Mouse (Mus musculus) right cerebral cortex, adult 2 months (tissue): ENCODE results near the gene Atxn1.

ENCODE experiments used
- DNase-seq, 2 experiments: peaks; one replicate each; pipeline ENCODE4 v3.0.0; 2021 to 2022; ENCODE audit warnings: low spot score in 2 of 2

Atxn1 gene

DNA sequence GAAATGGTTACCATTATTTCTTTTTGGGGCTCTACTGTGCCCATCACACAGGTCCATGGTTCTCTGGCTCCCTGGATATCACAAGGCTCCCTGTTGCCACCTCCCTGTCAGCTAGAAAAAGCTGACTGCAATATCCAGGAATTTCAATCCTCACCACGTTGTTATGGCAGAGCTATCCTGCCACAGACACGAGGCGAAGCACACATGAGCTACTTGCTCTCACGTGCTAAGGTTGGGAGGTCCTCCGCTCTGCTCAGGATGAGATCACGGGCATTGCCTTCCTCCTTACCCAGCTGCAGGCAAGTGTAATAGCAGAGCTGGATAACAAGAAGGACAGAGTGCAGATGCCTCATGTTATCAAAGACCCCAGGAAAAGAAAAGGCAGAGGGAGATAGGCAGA is 232.2 kb downstream of the Atxn1 start:
- DNase-seq, result no peak

DNA sequence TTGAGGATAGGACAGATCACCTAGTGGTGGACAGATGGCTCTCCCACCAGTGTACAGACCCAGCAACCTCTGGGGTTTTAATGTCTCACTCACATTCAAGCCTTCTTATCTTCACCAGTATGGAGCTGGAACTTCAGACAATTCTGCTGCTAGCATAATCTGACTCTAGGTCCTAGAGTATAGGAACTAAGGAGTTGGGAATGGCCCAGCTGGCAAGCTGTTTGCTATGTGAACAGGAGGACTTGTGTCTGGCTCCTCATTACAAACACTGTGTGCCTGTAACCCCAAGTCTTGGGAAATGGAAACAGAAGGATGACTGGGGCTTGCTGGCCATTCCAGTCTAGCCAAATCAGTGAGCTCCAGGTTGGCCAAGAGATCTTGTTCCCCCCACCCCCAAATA is 237.9 kb downstream of the Atxn1 start:
- no peak for DNase-seq

DNA sequence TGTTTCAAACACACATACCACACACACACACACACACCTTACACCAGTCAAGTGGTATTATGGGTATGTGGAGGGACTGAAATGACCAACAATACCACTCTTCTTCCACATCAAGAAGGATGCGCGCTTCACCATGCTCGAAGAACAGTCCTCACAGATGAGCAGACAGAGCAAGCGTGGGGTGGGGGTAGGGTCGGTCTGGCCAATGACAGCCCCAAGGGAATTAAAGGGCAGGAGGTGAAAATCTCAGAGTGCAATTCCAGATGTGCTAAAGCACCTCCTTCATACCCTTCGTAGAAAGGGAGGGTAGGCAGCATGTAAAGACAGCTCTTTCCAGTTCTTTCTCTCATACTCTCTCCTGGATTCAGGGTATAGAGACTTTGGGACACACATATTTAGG is 238.6 kb downstream of the Atxn1 start:
- DNase-seq, result no peak

DNA sequence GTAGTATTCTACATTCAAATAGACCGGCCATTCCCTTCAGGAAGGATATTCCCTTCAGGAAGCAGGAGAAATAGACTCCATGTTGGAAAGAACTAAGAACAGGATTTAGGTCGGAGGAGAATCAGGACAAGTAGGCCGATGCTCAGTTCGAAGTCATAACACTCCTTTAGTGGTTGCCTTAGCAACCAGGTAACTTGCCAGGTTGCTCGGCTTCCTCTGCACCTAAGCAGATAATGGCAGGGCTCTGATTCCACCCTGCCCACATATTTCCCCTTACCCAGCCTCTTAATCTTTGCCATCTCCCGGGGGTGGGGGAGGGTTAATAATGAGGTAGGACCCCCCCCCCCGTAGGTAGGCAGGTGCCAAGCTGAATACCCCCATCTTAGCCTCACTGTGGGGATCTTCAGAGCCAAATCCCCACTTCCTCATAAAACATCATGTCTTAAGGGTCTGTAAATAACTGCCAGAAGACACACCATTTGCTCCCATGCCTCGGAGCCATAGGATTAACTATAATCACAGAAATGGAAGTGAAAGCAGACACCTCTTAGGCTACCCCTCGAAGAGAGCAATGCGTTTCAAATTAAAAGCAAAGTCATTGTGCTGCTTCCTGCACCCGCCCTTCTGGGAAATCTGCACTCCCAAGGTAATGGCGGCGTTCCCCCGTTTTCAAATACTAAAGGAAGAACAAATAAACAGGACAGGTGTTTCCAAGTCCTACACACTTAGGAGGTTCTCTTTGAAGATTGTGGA is 240.1 kb downstream of the Atxn1 start:
- DNase-seq, result no peak

DNA sequence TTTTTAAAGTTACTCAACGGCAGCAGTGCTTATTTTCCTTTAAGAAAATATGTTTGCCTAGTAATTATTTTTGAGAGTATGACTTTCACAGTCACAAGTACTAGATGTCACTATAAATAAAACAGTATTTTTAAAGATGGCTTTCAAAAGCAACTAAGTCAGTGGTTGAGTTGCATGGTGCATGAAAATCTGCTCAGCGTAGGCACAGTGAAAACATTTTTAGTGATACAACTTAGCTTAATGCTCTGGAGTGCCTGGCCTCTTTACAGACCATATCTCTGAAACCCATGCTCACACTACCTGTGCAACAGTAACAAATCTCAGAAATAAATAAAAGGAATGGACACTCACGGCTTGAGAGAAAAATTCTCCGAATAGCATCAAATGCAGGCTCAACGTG is 241.9 kb downstream of the Atxn1 start:
- no peak for DNase-seq

DNA sequence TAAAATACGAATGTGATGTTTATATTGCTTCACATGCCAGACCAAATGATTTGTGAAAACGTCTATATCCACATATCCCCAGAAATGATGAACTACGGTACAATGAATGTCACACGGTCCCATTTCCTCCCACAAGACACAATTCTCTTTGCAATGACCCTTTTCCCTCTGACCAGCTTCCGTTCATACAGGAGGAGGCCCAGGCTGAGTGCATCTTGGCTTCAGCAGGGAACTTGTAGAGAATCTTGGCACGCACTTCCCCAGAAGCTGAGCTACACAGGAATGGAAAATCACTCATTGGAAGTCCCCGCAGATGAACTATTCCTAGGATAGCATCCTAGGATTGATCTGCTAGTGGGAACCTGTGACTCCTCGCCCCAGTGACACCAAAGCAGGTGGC is 243.2 kb downstream of the Atxn1 start:
- no peak for DNase-seq

DNA sequence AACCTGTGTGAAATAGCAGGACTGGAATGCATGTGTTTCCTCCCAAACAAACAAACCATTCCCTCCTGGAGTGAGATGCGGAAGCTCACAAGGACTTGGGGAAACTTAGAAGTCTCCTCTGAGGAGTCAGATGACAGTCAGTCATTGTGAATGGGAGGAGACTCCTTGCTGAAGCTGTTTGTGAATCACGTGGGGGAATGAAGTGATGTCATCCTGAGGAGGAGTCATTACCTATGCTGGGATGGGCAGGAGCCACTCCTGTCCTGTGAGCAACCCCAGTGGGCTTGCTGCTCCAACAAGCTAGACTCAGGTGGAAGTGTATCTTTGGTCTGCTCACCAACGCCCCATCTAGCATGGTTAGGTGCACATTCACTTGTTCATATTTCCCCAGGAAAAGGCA is 246.0 kb downstream of the Atxn1 start:
- DNase-seq, result no peak

DNA sequence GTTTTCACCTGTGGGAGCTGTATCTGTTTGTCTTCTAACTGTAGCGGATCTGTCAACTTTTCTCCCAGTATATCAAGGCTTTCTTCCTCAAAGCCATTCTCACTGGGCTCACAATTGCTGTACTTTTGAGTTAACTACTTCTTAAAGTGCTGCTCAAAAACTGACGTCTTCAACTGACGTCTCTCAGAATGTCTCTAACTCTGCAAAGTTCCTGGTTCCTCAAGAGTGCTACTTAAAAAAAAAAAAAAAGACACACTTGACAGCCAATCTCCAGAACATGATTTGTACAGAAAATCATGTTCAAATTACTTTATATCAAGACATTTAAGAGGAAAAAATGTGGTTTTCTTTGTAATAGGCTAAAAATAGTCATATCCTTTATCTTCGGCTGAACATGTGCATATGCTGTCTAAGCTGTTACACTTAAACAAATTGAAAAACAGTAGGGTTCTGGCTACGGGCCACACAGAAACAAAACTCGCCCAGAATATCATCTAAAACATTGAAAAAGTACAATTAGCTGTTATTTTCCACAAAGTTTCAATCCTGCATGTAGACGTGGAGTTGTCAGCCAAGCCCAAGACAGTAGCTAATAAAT is 249.1 kb downstream of the Atxn1 start:
- no peak for DNase-seq

DNA sequence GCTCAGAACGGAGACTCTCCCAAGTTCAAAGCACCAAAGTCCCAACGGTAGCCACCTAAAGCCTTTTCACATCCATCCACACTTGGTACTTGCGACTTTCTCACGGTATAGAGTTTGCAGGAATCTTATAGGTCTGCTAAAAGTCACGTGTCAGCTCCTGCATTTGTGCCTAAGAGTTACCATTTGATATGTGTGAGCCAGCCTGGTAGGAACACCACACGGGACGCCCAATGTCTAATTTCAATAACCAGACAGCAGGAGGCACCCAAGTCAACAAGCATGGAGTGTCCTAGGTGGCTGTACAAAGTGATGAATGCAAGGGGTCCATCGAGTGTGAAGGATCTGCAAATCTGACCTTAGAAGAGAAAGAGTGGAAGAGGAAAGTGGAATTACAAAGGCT is 254.8 kb downstream of the Atxn1 start:
- no peak for DNase-seq

DNA sequence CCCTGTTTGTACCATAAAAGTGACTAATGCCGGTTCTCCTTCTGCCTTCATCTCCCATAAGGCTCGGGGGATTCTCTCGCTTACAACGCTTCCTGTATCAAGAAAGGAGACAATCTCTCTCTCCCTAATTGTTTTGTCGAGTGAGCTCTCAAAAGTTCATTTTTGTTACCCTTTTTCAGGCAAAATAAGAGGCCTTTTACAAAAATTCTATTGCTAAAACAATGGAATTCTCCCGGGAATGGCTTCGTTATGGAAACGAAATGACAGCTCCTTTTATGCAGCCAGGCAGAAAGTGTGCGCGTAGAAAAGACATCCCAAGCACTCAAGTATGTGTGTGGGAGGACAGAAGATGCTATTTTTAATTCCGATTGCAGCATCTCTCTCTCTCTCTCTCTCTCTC is 255.4 kb downstream of the Atxn1 start:
- DNase-seq, result peak in 1 of 2 experiments; percentile 46

DNA sequence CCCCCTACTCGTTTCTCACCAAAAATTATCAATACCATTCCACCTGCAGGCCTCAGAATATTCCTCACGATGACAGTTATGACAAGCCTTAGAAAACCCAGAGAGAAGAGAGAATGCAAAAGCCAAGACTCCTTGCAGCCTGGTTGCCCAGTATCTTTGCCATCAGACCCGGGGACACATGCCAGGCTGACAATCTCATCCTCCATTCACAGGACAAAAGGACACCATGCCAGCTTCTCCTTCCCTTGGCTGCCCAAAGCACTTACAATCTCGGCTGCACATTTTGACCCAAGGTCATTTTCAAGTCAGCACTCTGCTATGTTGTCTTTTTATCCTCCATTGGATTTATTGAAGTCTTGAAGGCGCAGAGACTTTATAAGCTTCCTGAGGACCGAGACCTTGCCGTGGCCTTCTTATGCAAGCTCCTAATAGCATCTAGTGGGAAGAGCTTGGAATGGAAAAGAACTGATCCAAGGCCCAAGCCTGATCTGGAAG is 263.5 kb downstream of the Atxn1 start:
- DNase-seq, result no peak

DNA sequence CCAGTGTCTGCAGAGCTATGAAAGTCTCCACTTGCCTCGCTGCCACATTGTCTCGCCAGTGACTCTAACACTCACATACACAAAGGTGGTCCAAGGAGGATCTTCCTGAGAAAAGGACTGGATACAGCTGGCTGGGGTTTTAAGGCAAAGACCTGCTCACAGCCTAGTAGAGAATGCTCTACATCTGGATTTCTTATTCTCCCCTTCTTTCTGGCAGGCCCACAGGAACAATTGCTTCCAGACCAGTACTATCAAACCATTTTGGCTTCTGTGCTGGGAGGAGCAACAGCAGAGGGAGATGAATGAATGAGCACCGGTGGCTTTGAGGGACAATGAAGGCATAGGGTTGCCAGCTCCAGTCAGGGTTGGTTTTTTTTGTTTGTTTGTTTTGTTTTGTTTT is 265.8 kb downstream of the Atxn1 start:
- no peak for DNase-seq

DNA sequence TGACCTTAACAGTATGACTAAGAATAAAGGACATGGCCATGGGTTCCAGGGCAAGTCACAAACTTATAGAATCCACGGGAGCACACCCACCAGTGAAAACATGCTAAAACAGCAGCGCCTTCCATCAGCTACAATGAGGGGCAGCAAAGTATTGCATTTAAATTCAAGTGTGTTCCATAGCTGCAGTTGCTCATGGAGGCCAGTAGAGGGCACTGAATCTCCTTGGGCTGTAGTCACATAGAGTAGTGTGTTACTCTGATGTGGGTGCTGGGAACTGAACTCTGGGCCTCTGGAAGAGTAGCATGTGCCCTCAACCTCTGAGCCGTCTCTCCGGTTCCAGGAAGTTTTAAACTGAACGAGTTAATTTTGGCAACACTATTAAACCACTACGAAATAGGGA is 268.8 kb downstream of the Atxn1 start:
- no peak for DNase-seq

DNA sequence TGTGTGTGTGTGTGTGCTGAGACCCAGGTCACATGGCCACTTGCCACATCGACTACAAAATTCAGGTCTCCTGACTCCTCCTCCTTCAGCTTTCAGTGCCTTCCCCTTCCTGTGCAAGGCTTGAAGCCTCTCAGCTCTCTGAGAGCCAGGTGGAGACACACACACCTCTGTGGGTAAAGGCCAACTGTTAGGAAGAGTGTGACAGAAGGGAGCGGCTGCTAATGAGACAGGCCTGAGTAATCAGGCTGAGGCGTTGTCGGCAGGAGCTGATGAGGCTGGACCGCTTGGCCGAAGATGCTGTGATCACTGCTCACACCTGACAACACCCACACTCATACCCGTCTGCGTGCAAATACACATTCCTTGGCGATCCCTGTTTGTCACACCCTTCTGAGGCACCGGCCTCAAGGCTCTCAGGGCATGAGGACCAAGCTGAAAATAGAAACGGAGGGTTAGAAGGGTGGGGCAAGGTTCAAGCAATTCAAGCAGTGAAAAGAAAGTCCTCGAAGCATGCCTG is 269.8 kb downstream of the Atxn1 start:
- no peak for DNase-seq

DNA sequence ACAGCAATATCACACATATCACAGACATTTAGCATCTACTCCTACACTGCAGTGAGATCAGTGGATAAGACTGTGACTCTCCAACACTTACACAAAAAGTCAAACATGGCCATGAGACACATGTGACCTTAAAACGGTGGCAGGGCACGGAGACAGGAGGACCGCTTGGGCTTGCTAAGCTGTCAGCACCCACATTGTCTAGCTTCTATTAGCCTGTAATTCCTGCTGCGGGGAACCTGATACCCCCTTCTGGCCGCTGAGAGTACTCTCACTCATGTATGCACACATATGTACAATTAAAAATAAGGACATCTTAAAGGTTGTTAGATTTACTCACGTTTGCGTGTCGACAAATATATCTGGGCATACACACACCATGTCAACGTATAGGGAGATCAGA is 270.9 kb downstream of the Atxn1 start:
- DNase-seq, result no peak

DNA sequence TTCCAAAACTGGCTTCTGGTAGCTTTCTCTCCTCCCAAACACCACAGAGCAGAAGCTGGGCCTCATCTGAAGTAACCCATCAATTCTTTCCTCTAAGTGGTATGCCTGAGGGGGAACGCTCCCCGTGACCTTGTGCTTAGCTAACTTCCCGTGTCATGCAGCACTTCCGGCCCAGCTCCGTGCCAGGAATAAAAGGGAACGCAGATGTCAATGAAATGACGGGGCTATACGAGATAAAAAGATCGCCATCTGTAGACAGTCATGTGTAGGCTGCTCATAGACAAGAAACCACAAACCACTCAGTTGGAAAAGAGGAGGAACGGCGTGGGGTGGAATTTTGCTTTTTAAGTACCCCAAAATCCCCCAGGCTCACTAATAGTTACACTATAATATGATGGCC is 271.3 kb downstream of the Atxn1 start:
- DNase-seq, result no peak

DNA sequence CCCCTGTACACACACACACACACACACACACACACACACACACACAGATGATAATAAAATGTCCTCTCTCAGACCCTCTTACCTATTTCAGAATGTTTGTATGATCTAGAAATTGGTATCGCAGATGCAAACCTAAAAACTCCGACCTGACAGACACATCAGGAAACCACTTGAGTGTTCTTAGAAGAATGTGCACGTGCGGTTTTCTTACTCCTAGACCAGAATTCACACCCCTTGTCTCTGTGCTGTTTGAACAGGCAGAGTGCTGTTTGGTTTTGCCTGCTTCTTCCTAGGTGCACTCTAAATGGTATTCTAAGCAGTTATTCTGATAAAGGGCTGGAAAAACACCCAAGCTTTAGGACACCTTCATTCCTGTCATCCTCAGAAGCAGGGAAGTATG is 271.7 kb downstream of the Atxn1 start:
- no peak for DNase-seq

DNA sequence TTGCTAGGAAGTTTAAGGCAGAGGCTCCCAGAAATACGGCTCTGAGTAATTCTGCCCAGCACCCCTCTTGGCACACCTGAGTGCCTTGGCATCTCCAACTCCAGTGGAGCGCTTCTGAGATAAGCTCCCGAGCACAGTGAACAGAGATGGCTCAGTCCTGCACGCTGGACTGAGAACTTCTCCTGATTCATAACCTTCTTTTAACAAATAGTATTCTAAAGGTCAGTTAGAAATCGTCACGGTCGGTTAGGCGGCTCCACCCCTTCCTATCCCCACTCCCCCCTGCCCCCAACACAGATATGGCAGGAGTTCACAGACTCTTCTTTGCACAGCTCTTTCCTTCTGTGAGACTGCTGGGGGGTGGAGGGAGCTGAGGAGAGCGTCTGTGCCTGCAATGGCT is 272.4 kb downstream of the Atxn1 start:
- no peak for DNase-seq

DNA sequence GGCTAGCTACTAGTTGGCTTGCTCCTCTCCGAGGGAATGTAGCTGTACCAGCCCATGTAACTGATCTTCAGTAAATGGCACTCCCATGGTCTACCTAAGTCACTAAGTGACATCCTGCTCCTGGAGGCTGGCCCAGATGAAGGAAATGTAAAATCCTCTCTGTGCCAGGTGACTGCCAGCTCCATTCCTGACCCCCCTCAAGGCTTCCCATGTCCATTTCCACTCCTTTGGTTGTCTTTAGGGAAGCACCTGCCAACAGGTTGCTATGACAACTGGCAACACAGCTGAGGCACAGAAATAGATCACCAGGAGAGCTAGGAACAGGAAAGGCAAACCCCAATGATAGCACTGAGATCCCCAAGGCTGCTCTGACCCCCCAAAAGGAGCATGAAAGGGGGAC is 274.4 kb downstream of the Atxn1 start:
- no peak for DNase-seq

DNA sequence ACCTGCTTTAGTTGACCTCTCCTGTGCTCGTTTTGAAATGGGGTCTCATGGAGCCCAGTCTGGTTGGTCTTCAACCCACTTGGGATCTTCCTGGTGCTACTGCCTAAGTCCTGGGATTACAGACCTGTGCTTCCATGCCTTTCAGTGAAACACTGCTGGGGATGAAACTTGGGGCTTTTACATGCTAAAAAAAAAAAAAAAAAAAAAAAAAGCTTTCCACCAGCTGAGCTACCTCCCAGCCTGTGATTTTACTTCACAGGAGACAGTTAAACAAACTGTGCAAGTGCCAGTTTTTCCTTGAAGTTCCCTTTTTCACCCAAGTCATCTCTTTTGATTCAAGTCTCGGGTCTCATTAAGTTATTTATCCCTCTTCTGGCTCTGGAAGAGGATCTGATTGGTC is 275.9 kb downstream of the Atxn1 start:
- DNase-seq, result no peak

DNA sequence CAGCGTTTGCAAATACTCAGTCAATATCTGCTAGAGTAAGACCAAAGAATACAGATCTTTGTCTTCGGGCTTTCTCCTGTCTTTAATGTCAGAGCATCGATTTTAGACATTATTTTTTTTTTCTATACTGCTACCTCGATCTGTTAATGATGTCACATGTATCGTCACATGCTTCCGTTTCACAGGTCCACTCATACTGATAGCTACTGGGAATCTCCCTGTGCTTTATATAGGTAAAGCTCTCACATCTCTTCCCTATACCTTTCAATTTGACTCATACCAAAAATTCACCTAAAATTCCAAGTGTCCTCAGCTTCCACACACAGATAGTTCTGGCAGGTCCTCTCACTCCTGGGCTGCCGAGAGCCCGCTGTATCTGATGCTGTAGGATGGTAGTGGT is 277.2 kb downstream of the Atxn1 start:
- DNase-seq, result no peak

DNA sequence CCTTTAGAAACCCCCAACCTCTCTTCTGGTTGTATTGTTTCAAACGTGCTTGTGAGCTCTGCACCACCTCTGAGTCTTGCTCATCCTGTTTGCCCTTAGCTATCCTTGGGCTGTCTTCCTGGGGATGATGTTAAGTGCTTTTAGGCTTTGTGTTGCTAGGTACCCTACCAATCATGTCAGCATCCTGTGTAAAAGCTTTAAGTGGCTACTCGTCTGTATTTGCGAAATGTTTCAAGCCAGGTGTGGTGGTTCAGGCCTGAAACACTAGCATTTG is 278.6 kb downstream of the Atxn1 start:
- no peak for DNase-seq

DNA sequence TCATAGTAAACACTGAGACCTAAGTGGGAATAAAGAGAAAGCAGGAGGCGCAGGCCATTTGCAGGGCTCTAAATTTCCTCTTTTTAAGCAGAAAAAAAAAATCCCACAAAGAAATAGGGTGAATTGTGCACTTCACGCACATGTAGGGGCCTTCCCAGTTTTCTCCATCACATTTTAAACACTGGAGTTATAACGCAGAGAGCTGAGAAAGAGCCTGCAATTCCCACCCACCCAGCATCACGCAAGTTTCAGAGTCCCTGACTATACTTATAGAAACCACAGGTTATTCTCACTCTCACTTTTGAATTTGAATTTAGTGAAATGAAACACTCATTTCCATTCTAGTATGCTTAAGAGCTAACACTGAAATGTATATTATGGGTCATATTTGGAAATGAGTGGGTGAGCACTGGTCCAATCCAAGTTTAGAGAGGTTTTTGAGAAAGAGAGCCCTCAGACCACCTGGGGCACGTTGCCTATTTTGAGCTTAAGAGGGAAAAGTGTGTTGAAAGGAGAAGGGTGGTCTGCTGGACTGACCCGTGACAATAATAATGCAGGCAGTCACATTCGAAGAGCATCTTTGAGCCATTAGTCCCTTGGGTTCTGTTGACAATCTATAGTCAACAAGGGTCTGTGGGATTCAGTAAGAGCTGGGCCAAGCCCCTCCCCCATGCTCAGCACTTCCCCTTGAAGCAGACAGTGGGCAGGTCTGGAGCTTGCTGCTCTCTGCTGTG is 279.1 kb downstream of the Atxn1 start:
- no peak for DNase-seq
